Mouse (Mus musculus) erythroblast, embryonic 14.5 days (primary cell): Measurements from ENCODE around the gene Aqp11.

Source experiments
- GATA1 ChIP-seq: IDR thresholded peaks from 2 replicates; pipeline ENCODE4 v1.6.1; 2012; ENCODE audit warnings: low read length, inconsistent platforms, mixed read lengths
- TAL1 ChIP-seq: IDR thresholded peaks from 3 replicates; pipeline ENCODE4 v1.6.1; 2012; ENCODE audit warnings: low read length, inconsistent platforms, mixed read lengths

DNA sequence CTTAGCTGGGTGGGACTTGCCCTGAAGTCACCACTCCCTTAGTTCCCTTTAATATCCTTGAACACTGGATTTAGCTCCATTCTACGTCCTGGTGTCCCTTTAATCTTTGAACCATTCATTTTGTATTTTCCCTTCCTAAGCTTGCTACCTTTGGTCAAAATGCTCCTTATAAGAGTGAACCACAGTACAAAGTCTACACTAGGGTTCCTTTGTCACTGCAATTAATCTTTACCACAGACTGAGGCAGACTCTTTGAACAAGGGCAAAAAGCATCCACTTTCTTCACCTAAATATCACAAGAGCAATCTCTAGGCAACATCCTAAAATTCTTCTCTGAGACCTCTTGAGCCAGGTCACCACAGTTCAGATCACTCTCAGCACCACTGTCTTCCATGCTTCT is 42.1 kb upstream of the Aqp11 start:
- TF ChIP-seq GATA1 (no peak), TAL1 (no peak)
